Mouse (Mus musculus): ENCODE results near the gene Inmt. TPM values are rescaled to one million over a fixed set of nuclear protein-coding genes. Genes with fewer than 3 reads are reported as not detected.

Gene Inmt
- not detected in 2 replicates for polyA plus RNA-seq (2015; fragmentation: Nextera tagmentation; extraction: Ambion mirVana)

DNA sequence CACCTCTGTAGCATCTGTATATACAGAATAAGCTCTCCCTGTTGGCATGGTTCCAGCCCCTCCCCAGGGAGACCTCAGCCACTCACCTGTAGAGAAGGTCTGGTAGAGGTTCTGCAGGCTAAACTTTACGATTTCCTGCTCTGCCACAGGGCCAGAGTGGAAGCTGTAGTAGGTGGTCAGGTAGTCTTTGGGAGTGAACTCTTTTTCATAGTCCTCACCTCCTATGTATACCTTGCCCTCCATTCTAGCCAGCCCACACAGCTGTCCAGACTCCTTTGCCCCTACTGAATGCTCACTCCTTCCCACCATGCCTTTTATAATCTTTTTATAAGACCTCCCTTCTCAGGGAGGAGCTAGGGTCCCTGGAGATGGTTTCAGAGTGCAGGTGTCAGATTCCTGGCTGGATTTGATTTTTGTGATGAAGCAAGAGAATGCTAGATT, at the start of gene Inmt:
Gene Inmt (minus strand): TSS at position 303 of the 441 bp plus-strand sequence.
- H3K27ac ChIP-seq (ENCODE audit: low read length), result no peak within 1 kb of the TSS
- H3K36me3 ChIP-seq (ENCODE audit: control insufficient read depth, insufficient read depth, low read length), result no peaks in the 10 kb centered on the region
- no peaks in the 10 kb centered on the region for H3K27me3 ChIP-seq (ENCODE audit: control insufficient read depth, insufficient read depth, low read depth, low read length)
- no peaks in the 10 kb centered on the region for H3K4me1 ChIP-seq (ENCODE audit: control insufficient read depth, insufficient read depth, low read length)
- H3K9ac ChIP-seq (ENCODE audit: low read depth, low read length), result no peak within 1 kb of the TSS
- H3K4me2 ChIP-seq (ENCODE audit: low read length), result no peak within 1 kb of the TSS
- WGBS, result 71% methylated on average over 1 of the region's 1 CpGs
- H3K9me3 ChIP-seq (replicated peaks; ENCODE audit: control insufficient read depth, low read length, poor library complexity, severe bottlenecking), result no peaks in the 10 kb centered on the region
- no peak for ATAC-seq
- H3K4me3 ChIP-seq (ENCODE audit: low read depth, low read length), result no peak within 1 kb of the TSS

DNA sequence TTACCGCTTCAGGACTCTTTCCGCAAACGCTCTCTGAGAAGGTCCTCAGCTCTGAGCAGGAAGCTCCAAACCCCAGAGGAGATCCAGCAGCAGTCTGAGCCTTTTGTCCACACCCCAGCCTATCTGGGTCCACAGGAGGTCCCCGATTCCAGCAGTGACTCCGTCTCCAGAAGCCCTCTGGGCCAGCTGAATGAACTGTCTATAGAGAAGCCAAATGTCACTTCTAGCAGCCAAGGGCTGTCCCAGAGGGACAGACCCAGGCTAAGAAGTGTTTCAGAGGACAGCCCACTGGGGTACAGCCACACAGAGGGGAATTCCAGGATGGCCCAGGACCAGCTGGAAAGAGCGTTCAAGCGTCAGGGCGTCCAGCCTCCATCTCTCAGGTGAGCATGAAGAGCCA, 49.1 kb upstream of the Inmt start:
- Histone ChIP-seq H3K9me3 (replicated peaks; ENCODE audit: control insufficient read depth, low read length, poor library complexity, severe bottlenecking) (no peaks in the 10 kb centered on the region), H3K4me1 (ENCODE audit: control insufficient read depth, insufficient read depth, low read length) (no peaks in the 10 kb centered on the region), H3K4me3 (ENCODE audit: low read depth, low read length) (no peak overlapping the region), H3K27ac (ENCODE audit: low read length) (no peak overlapping the region), H3K9ac (ENCODE audit: low read depth, low read length) (no peak overlapping the region), H3K36me3 (ENCODE audit: control insufficient read depth, insufficient read depth, low read length) (peaks cover 11% of the 10 kb centered on the region), H3K27me3 (ENCODE audit: control insufficient read depth, insufficient read depth, low read depth, low read length) (no peaks in the 10 kb centered on the region), H3K4me2 (ENCODE audit: low read length) (no peak overlapping the region)
- ATAC-seq, result no peak
- 92% methylated on average over 8 of the region's 8 CpGs for WGBS

DNA sequence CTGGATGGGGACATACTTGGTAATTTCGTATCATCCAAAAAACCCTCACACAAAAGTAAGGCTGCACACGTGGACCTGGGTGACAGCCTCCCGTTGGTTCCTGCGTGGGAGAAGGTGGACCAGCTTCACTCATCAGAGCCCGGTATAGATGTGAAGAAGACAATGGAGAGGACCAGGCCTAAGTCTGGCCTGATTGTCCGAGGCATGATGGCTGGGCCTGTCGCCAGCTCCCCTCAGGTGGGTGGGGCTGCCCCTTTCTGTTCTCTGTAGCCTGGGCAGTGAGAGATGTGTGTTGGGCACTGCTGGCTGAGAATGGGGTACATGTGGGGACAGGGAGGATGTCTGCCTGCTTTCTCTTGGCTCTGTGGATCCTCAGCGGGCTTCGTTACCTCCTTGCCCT, 43.4 kb upstream of the Inmt start:
- 89% methylated on average over 9 of the region's 9 CpGs for WGBS
- no peak overlapping the region for H3K9ac ChIP-seq (ENCODE audit: low read depth, low read length)
- no peaks in the 10 kb centered on the region for H3K4me1 ChIP-seq (ENCODE audit: control insufficient read depth, insufficient read depth, low read length)
- H3K27ac ChIP-seq (ENCODE audit: low read length), result no peak overlapping the region
- no peak overlapping the region for H3K4me2 ChIP-seq (ENCODE audit: low read length)
- H3K27me3 ChIP-seq (ENCODE audit: control insufficient read depth, insufficient read depth, low read depth, low read length), result no peaks in the 10 kb centered on the region
- no peak overlapping the region for H3K4me3 ChIP-seq (ENCODE audit: low read depth, low read length)
- H3K36me3 ChIP-seq (ENCODE audit: control insufficient read depth, insufficient read depth, low read length), result 0 out of 2 replicates have a peak, but pooled peaks cover 3% of the 10 kb centered on the region
- ATAC-seq, result no peak
- no peaks in the 10 kb centered on the region for H3K9me3 ChIP-seq (replicated peaks; ENCODE audit: control insufficient read depth, low read length, poor library complexity, severe bottlenecking)

DNA sequence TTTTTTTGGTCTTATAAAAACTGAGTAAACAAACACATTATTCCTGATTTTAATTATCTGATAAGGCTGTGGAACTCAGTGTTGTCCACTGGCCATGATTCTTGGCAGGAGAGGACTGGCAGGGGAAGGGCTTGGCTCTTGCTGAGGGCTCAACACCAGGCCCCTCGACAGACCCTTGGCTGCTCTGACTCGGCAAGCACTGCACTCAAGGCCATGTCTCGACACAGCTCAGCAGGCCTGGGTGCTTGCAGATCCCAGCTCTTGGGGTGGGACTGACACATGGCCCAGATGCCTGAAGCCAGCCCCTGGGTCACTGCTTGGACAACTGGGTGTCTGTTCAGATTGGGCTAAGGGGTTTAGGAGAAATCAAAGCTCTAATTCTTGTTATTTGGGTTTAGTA, 39.7 kb upstream of the Inmt start:
- 75% methylated on average over 3 of the region's 3 CpGs for WGBS
- Histone ChIP-seq H3K36me3 (ENCODE audit: control insufficient read depth, insufficient read depth, low read length) (0 out of 2 replicates have a peak, but pooled peaks cover 3% of the 10 kb centered on the region), H3K4me3 (ENCODE audit: low read depth, low read length) (no peak overlapping the region), H3K27me3 (ENCODE audit: control insufficient read depth, insufficient read depth, low read depth, low read length) (no peaks in the 10 kb centered on the region), H3K9ac (ENCODE audit: low read depth, low read length) (no peak overlapping the region), H3K4me1 (ENCODE audit: control insufficient read depth, insufficient read depth, low read length) (no peaks in the 10 kb centered on the region), H3K9me3 (replicated peaks; ENCODE audit: control insufficient read depth, low read length, poor library complexity, severe bottlenecking) (no peaks in the 10 kb centered on the region), H3K4me2 (ENCODE audit: low read length) (no peak overlapping the region), H3K27ac (ENCODE audit: low read length) (no peak overlapping the region)
- ATAC-seq, result no peak

DNA sequence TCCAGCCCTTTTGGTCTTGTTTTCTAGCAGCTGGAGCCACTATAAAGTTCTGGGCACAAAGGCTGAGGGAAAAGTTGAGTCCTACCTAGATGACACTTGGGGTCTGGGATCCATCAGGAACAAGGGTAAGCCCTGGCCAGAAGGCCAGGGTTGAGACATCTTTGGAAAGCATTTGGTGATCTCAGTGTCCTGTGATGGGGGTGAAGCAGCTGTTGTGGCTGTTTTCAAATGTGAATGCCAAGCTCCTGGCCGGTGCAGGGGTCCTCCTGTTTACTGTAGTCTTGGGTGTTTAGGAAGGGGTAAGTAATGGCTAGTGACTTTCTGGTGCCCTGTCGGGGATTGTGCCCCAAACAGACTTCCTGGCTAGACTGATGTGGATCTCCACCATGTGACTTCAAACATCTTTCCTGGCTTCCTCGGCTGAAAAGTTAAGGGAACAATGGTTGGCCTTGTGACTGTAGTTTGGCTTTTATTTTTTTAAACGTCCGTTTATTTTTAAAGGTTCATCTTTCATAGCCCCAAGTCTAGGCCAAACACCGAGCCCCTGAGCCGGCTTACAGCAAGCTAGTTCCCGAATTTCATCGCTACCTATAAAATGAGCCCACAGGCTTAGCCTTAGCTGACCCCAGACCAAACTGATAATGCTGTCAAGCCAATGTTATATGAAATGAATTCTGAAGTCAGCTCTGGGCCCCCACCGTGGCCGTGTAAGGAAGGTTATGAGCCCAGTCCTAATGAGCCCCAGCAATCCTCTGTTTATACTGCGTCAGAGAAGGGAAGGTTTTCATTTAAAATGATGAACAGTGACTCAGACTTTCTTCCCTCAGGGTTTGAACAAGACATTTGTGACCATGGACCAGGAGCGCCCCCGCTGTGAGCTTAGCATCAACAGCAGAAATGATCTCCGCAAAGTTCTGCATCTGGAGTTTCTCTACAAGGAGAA, 35.9 kb upstream of the Inmt start:
- H3K27me3 ChIP-seq (ENCODE audit: control insufficient read depth, insufficient read depth, low read depth, low read length), result no peaks in the 10 kb centered on the region
- 85% methylated on average over 15 of the region's 15 CpGs for whole genome bisulfite sequencing
- no peak overlapping the region for H3K4me3 ChIP-seq (ENCODE audit: low read depth, low read length)
- ATAC-seq, result no peak
- no peak overlapping the region for H3K4me2 ChIP-seq (ENCODE audit: low read length)
- no peak overlapping the region for H3K27ac ChIP-seq (ENCODE audit: low read length)
- H3K4me1 ChIP-seq (ENCODE audit: control insufficient read depth, insufficient read depth, low read length), result no peaks in the 10 kb centered on the region
- no peaks in the 10 kb centered on the region for H3K36me3 ChIP-seq (ENCODE audit: control insufficient read depth, insufficient read depth, low read length)
- H3K9ac ChIP-seq (ENCODE audit: low read depth, low read length), result no peak overlapping the region
- no peaks in the 10 kb centered on the region for H3K9me3 ChIP-seq (replicated peaks; ENCODE audit: control insufficient read depth, low read length, poor library complexity, severe bottlenecking)

DNA sequence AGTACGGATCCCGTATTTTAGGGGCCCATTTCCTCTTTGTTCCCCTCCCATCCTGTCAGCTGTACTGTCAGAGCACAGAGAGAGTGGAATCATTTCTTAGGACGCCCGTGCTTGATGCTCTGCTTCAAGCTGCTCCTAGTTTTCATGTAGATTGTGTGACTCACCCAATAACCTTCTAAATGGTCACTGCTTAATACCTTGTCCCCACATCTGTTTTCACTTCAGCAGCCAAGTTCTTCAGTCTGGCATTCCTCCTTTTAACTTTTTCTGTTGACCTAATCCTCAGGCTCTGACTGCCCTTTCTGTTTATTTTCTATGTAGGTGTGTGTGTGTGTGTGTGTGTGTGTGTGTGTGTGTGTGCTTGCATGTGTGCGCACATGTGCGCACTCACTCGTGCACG, 32.9 kb upstream of the Inmt start:
- no peak overlapping the region for H3K4me2 ChIP-seq (ENCODE audit: low read length)
- H3K4me3 ChIP-seq (ENCODE audit: low read depth, low read length), result no peak overlapping the region

DNA sequence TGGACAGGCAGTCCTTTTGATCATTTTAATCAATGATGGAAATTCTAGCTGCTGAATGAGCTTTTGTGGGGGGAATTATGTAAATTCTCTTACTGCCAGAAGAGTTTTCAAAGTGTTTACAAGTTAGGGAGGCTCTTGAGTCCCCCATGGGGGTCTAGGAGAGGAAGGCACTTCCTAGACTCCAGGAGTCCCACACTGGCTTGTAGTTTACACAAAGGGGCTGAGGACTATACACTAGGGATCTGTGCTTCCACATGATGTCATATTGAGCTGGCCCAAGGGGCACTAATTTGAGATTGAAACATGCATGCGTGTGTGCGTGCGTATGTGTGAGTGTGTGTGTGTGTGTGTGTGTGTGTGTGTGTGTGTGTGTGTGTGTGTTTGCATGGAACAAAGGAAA, 29.1 kb upstream of the Inmt start:
- H3K27me3 ChIP-seq (ENCODE audit: control insufficient read depth, insufficient read depth, low read depth, low read length), result no peaks in the 10 kb centered on the region
- peak overlapping the region; percentile 69 for H3K4me2 ChIP-seq (ENCODE audit: low read length)
- H3K4me3 ChIP-seq (ENCODE audit: low read depth, low read length), result peak overlapping the region; percentile 57
- WGBS, result 38% methylated on average over 3 of the region's 3 CpGs
- peaks cover 17% of the 10 kb centered on the region for H3K4me1 ChIP-seq (ENCODE audit: control insufficient read depth, insufficient read depth, low read length)
- H3K9ac ChIP-seq (ENCODE audit: low read depth, low read length), result peak overlapping the region; percentile 65
- no peaks in the 10 kb centered on the region for H3K36me3 ChIP-seq (ENCODE audit: control insufficient read depth, insufficient read depth, low read length)
- peak overlapping the region; percentile 81 for H3K27ac ChIP-seq (ENCODE audit: low read length)
- no peaks in the 10 kb centered on the region for H3K9me3 ChIP-seq (replicated peaks; ENCODE audit: control insufficient read depth, low read length, poor library complexity, severe bottlenecking)
- ATAC-seq, result peak; percentile 57

More for the DNA sequence above, 32.9 kb upstream of the Inmt start:
- no peaks in the 10 kb centered on the region for H3K27me3 ChIP-seq (ENCODE audit: control insufficient read depth, insufficient read depth, low read depth, low read length)
- 92% methylated on average over 8 of the region's 8 CpGs for WGBS
- no peaks in the 10 kb centered on the region for H3K36me3 ChIP-seq (ENCODE audit: control insufficient read depth, insufficient read depth, low read length)
- peaks cover 13% of the 10 kb centered on the region for H3K4me1 ChIP-seq (ENCODE audit: control insufficient read depth, insufficient read depth, low read length)
- H3K9me3 ChIP-seq (replicated peaks; ENCODE audit: control insufficient read depth, low read length, poor library complexity, severe bottlenecking), result no peaks in the 10 kb centered on the region
- ATAC-seq, result no peak
- H3K9ac ChIP-seq (ENCODE audit: low read depth, low read length), result no peak overlapping the region
- H3K27ac ChIP-seq (ENCODE audit: low read length), result no peak overlapping the region

DNA sequence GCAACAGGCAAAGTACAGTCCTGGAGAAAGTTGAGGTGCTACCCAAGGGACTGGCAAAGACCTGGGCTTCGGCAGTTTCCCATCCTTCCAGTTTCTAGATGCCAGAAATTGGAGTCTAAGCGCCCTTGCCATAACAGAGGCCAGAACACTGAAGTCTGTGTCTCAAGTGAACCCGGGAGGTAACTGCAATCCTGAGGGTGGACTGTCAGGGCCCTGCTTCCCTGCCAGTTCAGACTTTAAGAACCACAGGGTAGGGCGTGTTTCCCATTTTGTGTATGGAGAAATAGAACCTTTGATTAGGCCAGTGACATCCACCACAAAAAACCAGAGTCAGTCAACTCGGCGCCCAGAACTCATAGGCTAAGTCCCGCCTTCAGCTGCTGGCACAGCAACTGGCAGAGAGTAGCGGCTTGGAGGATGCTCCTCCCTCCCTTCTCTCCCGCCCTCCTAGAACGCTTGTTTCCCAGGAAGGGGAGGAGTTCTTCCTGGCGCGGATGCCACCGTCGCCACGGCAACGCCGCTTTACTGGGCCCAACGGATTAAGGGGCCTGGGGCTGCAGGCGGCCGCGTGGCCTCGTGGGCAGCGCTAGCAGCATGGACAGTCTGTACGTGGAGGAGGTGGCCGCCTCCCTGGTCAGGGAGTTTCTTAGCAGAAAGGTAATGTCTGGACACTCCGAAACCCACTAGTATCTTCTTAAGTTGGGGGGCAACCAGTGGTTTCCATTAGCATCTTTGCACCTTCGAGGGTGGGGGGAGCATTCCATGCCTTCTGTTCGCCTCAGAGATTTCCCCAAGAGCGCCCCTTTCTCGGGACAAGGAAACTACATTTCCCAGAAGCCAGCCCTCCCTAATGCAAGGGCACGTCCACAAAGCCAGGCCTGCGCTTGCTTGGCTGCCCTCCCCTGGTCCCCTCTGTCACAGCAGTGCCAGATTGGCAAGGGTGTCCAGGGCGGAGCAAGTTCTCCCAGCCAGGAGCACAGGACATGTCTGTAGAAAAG, 28.4 kb upstream of the Inmt start, which contains the start of gene Mindy4:
Gene Mindy4 (plus strand): TSS at position 471 of the 998 bp plus-strand sequence.
- WGBS, result 3% methylated on average over 33 of the region's 33 CpGs
- Histone ChIP-seq H3K27ac (ENCODE audit: low read length) (peak within 1 kb of the TSS; percentile 81), H3K27me3 (ENCODE audit: control insufficient read depth, insufficient read depth, low read depth, low read length) (no peaks in the 10 kb centered on the region)

More for the DNA sequence above, 28.4 kb upstream of the Inmt start, which contains the start of gene Mindy4:
- Histone ChIP-seq H3K4me1 (ENCODE audit: control insufficient read depth, insufficient read depth, low read length) (peaks cover 17% of the 10 kb centered on the region), H3K9ac (ENCODE audit: low read depth, low read length) (peak within 1 kb of the TSS; percentile 65), H3K4me2 (ENCODE audit: low read length) (peak within 1 kb of the TSS; percentile 69), H3K9me3 (replicated peaks; ENCODE audit: control insufficient read depth, low read length, poor library complexity, severe bottlenecking) (no peaks in the 10 kb centered on the region), H3K4me3 (ENCODE audit: low read depth, low read length) (peak within 1 kb of the TSS; percentile 57), H3K36me3 (ENCODE audit: control insufficient read depth, insufficient read depth, low read length) (no peaks in the 10 kb centered on the region)
- ATAC-seq, result peak; percentile 96
